Mouse (Mus musculus) ES-Bruce4 (cell line): Measurements from ENCODE around the gene 2310039H08Rik. TPM values are rescaled to one million over a fixed set of nuclear protein-coding genes. Genes with fewer than 3 reads are reported as not detected.

ENCODE experiments used
- H3K27ac ChIP-seq: 2 replicates; pipeline ENCODE4 v1.5.1; 2012; ENCODE audit warnings: low read length, inconsistent platforms; ENCODE audit not compliant: insufficient read depth
- H3K27me3 ChIP-seq: 2 replicates; pipeline ENCODE4 v1.6.1; 2012; ENCODE audit warnings: mild to moderate bottlenecking, low read length, inconsistent platforms; ENCODE audit not compliant: control insufficient read depth, poor library complexity, insufficient read depth, severe bottlenecking
- H3K36me3 ChIP-seq: 2 replicates; pipeline ENCODE4 v1.6.1; 2012; ENCODE audit warnings: inconsistent platforms, mild to moderate bottlenecking, low read length, moderate library complexity; ENCODE audit not compliant: control insufficient read depth, poor library complexity, insufficient read depth, severe bottlenecking
- H3K4me1 ChIP-seq: one replicate; pipeline ENCODE4 v1.8.1; 2011; ENCODE audit warnings: low read length; ENCODE audit not compliant: control insufficient read depth, insufficient read depth
- H3K4me3 ChIP-seq: 2 replicates; pipeline ENCODE4 v1.5.1; 2011; ENCODE audit warnings: low read depth, mild to moderate bottlenecking, low read length
- H3K9ac ChIP-seq: 2 replicates; pipeline ENCODE4 v1.6.1; 2012; ENCODE audit warnings: low read depth, mild to moderate bottlenecking, inconsistent platforms; ENCODE audit not compliant: poor library complexity, severe bottlenecking
- H3K9me3 ChIP-seq: replicated peaks from 2 replicates; pipeline ENCODE4 v1.6.1; 2012; ENCODE audit warnings: mild to moderate bottlenecking, low read length, inconsistent platforms; ENCODE audit not compliant: control insufficient read depth, poor library complexity, insufficient read depth, severe bottlenecking
- CTCF ChIP-seq: IDR thresholded peaks from one replicate; pipeline ENCODE4 v1.8.1; 2011; ENCODE audit warnings: low read depth, low read length
- EP300 ChIP-seq: IDR thresholded peaks from 2 replicates; pipeline ENCODE4 v1.6.1; 2011; ENCODE audit warnings: low read depth, low read length; ENCODE audit not compliant: insufficient read depth
- POLR2A ChIP-seq: IDR thresholded peaks from one replicate; pipeline ENCODE4 v1.8.1; 2011; ENCODE audit warnings: low read length; ENCODE audit not compliant: insufficient read depth
- polyA plus RNA-seq: library from polyadenylated mRNA; stranded (reverse); fragments of >200 nt; gene quantifications from 2 replicates; pipeline ENCODE4 v1.2.4, GENCODE M21; 2011; ENCODE audit warnings: low read depth; ENCODE audit not compliant: missing spikeins, insufficient read depth, insufficient read length

Gene 2310039H08Rik
- polyA plus RNA-seq, 1 experiment = 6.7 TPM

GRCm38 (mm10) chr17:46809131-46809830 is 36.8 kb downstream of the 2310039H08Rik start:
- Histone ChIP-seq H3K4me1 (peaks cover 2% of the 10 kb centered on the region), H3K36me3 (peaks cover 38% of the 10 kb centered on the region), H3K27ac (peak overlapping the region; percentile 70), H3K4me3 (peak overlapping the region; percentile 2; the same call in 1 of the 2 replicates), H3K9ac (peak overlapping the region; percentile 34), H3K9me3 (no peaks in the 10 kb centered on the region), H3K27me3 (no peaks in the 10 kb centered on the region)
- TF ChIP-seq EP300 (no peak), POLR2A (no peak), CTCF (no peak)

- H3K9ac ChIP-seq = peak overlapping the region; percentile 52
- H3K27ac ChIP-seq = peak overlapping the region; percentile 95
- peaks cover 4% of the 10 kb centered on the region for H3K4me1 ChIP-seq
- peaks cover 33% of the 10 kb centered on the region for H3K36me3 ChIP-seq
- TF ChIP-seq EP300 = peak; percentile 62; the same call in 1 of the 2 replicates
- no peak for TF ChIP-seq POLR2A
- TF ChIP-seq CTCF = no peak
- no peaks in the 10 kb centered on the region for H3K27me3 ChIP-seq
- H3K9me3 ChIP-seq = no peaks in the 10 kb centered on the region
- H3K4me3 ChIP-seq = peak overlapping the region; percentile 16
These were observed 38.2 kb downstream of the 2310039H08Rik start for GRCm38 (mm10) chr17:46810672-46811071.

GRCm38 (mm10) chr17:46812442-46812841 is 40.0 kb downstream of the 2310039H08Rik start:
- Histone ChIP-seq H3K4me3 (no peak overlapping the region), H3K4me1 (peaks cover 6% of the 10 kb centered on the region), H3K27me3 (no peaks in the 10 kb centered on the region), H3K36me3 (peaks cover 17% of the 10 kb centered on the region), H3K9ac (peak overlapping the region; percentile 62), H3K27ac (peak overlapping the region; percentile 95), H3K9me3 (no peaks in the 10 kb centered on the region)
- TF ChIP-seq CTCF = no peak
- peak; percentile 71 for TF ChIP-seq EP300

GRCm38 (mm10) chr17:46813637-46814036 is 41.2 kb downstream of the 2310039H08Rik start:
- Histone ChIP-seq H3K36me3 (peaks cover 8% of the 10 kb centered on the region), H3K4me1 (peaks cover 5% of the 10 kb centered on the region), H3K27ac (peak overlapping the region; percentile 91), H3K9me3 (no peaks in the 10 kb centered on the region), H3K9ac (peak overlapping the region; percentile 62), H3K4me3 (peak overlapping the region; percentile 66), H3K27me3 (no peaks in the 10 kb centered on the region)
- TF ChIP-seq EP300 = 0 out of 2 replicates have a peak, but pooled peaks have one; percentile 27
- TF ChIP-seq CTCF = no peak
- no peak for TF ChIP-seq POLR2A

GRCm38 (mm10) chr17:46814497-46814896 is 42.1 kb downstream of the 2310039H08Rik start:
- Histone ChIP-seq H3K4me1 (peaks cover 5% of the 10 kb centered on the region), H3K9me3 (no peaks in the 10 kb centered on the region), H3K36me3 (peaks cover under 1% of the 10 kb centered on the region), H3K27me3 (no peaks in the 10 kb centered on the region), H3K27ac (peak overlapping the region; percentile 91), H3K9ac (peak overlapping the region; percentile 62), H3K4me3 (0 out of 2 replicates have a peak overlapping the region, but pooled peaks have one; percentile 11)
- TF ChIP-seq POLR2A = no peak
- TF ChIP-seq EP300 = no peak
- TF ChIP-seq CTCF = no peak

- Histone ChIP-seq H3K4me3 (no peak overlapping the region), H3K4me1 (peaks cover 5% of the 10 kb centered on the region), H3K9me3 (no peaks in the 10 kb centered on the region), H3K9ac (peak overlapping the region; percentile 6; the same call in 1 of the 2 replicates), H3K27me3 (no peaks in the 10 kb centered on the region), H3K36me3 (no peaks in the 10 kb centered on the region), H3K27ac (peak overlapping the region; percentile 91; the same call in 1 of the 2 replicates)
- TF ChIP-seq CTCF (peak; percentile 32), EP300 (0 out of 2 replicates have a peak, but pooled peaks have one; percentile 18), POLR2A (no peak)
These were observed 43.9 kb downstream of the 2310039H08Rik start for GRCm38 (mm10) chr17:46816306-46816705.
